Comparison of ENCODE assay signal across 8 mouse cellular contexts in genomic region chr6:34316854-34317771, GRCm38 (mm10). TPM values are rescaled to one million over a fixed set of nuclear protein-coding genes. Genes with fewer than 3 reads are reported as not detected.
DNase-seq lines count a peak whose midpoint lies in the region; ATAC-seq and TF ChIP-seq lines count a peak whose summit lies in the region.

Akr1b3 (minus strand) TSS chr6:34317478.

- under 1% methylated on average over 60 of the region's 60 CpGs for WGBS in forebrain, embryonic 12.5 days
- under 1% methylated on average over 60 of the region's 60 CpGs for WGBS in heart, postnatal 0 days
- WGBS in liver, embryonic 16.5 days (ENCODE audit: insufficient replicate concordance): under 1% methylated on average over 60 of the region's 60 CpGs
- under 1% methylated on average over 60 of the region's 60 CpGs for WGBS in neural tube, embryonic 13.5 days

- TF ChIP-seq POLR2A in testis, adult 2 months (IDR thresholded peaks at IDR 0.05; ENCODE audit: control insufficient read depth, low read depth, low read length): peak; percentile 82

- H3K27ac ChIP-seq in forebrain, embryonic 12.5 days: no peak within 1 kb of the TSS
- H3K27ac ChIP-seq in heart, postnatal 0 days (ENCODE audit: low read depth): peak within 1 kb of the TSS; percentile 89
- 0 out of 2 replicates have a peak within 1 kb of the TSS, but pooled peaks have one; percentile 17 for H3K27ac ChIP-seq in liver, embryonic 16.5 days (ENCODE audit: low read length)
- peak within 1 kb of the TSS; percentile 59; the same call in 1 of the 2 replicates for H3K27ac ChIP-seq in neural tube, embryonic 13.5 days (replicated peaks)
- H3K27ac ChIP-seq in testis, adult 2 months (ENCODE audit: control insufficient read depth, insufficient read depth, low read depth, low read length): peak within 1 kb of the TSS; percentile 89

- H3K9ac ChIP-seq in forebrain, embryonic 12.5 days: peak within 1 kb of the TSS; percentile 71
- peak within 1 kb of the TSS; percentile 64 for H3K9ac ChIP-seq in heart, postnatal 0 days (replicated peaks; ENCODE audit: low read depth, low read length)
- peak within 1 kb of the TSS; percentile 51 for H3K9ac ChIP-seq in liver, embryonic 16.5 days (ENCODE audit: low read depth, low read length)
- peak within 1 kb of the TSS; percentile 72 for H3K9ac ChIP-seq in neural tube, embryonic 13.5 days

- peaks cover 55% of the 10 kb centered on the region for H3K4me1 ChIP-seq in E14TG2a.4 (replicated peaks; ENCODE audit: low read depth, low read length)
- peaks cover 16% of the 10 kb centered on the region for H3K4me1 ChIP-seq in forebrain, embryonic 12.5 days
- H3K4me1 ChIP-seq in heart, postnatal 0 days (ENCODE audit: control insufficient read depth, insufficient read depth): peaks cover 5% of the 10 kb centered on the region; the same call in 1 of the 2 replicates
- H3K4me1 ChIP-seq in liver, embryonic 16.5 days (ENCODE audit: control insufficient read depth, low read depth, low read length): no peaks in the 10 kb centered on the region; the same call in 1 of the 2 replicates
- H3K4me1 ChIP-seq in neural tube, embryonic 13.5 days (replicated peaks): peaks cover 26% of the 10 kb centered on the region
- peaks cover 3% of the 10 kb centered on the region for H3K4me1 ChIP-seq in testis, adult 2 months (ENCODE audit: control insufficient read depth, insufficient read depth, low read length)

- no peaks in the 10 kb centered on the region for H3K9me3 ChIP-seq in E14TG2a.4 (ENCODE audit: low read length)
- no peaks in the 10 kb centered on the region for H3K9me3 ChIP-seq in forebrain, embryonic 12.5 days
- H3K9me3 ChIP-seq in heart, postnatal 0 days (replicated peaks; ENCODE audit: control insufficient read depth, low read length): no peaks in the 10 kb centered on the region
- H3K9me3 ChIP-seq in liver, embryonic 16.5 days (replicated peaks; ENCODE audit: control insufficient read depth, low read length): no peaks in the 10 kb centered on the region
- H3K9me3 ChIP-seq in neural tube, embryonic 13.5 days: no peaks in the 10 kb centered on the region

- DNase-seq in c-Kit-positive CD71-positive TER-119-positive erythroid progenitor cells, embryonic 14.5 days (ENCODE audit: low spot score): peak; percentile 82
- peak; percentile 99 for DNase-seq in heart, postnatal 0 days (ENCODE audit: low spot score)
- peak; percentile 90 to 95 for DNase-seq in kidney, postnatal 4 days

- peak within 1 kb of the TSS; percentile 91 for H3K4me2 ChIP-seq in forebrain, embryonic 12.5 days
- H3K4me2 ChIP-seq in heart, postnatal 0 days (ENCODE audit: low read depth, low read length): peak within 1 kb of the TSS; percentile 68
- peak within 1 kb of the TSS; percentile 77 for H3K4me2 ChIP-seq in liver, embryonic 16.5 days (ENCODE audit: low read depth, low read length)
- H3K4me2 ChIP-seq in neural tube, embryonic 13.5 days: peak within 1 kb of the TSS; percentile 73

- peaks cover 15% of the 10 kb centered on the region for H3K27me3 ChIP-seq in E14TG2a.4 (ENCODE audit: insufficient read depth, low read length)
- H3K27me3 ChIP-seq in forebrain, embryonic 12.5 days: no peaks in the 10 kb centered on the region
- H3K27me3 ChIP-seq in heart, postnatal 0 days (ENCODE audit: control insufficient read depth, insufficient read depth, low read length): no peaks in the 10 kb centered on the region
- H3K27me3 ChIP-seq in liver, embryonic 16.5 days (ENCODE audit: control insufficient read depth, insufficient read depth, low read depth, low read length): no peaks in the 10 kb centered on the region
- H3K27me3 ChIP-seq in neural tube, embryonic 13.5 days: no peaks in the 10 kb centered on the region
- no peaks in the 10 kb centered on the region for H3K27me3 ChIP-seq in testis, adult 2 months (ENCODE audit: control insufficient read depth, insufficient read depth, low read length)

- no peak for TF ChIP-seq CTCF in E14TG2a.4 (conservative IDR thresholded peaks at IDR 0.05; ENCODE audit: low read length)
- TF ChIP-seq CTCF in heart, postnatal 0 days (IDR thresholded peaks at IDR 0.05; ENCODE audit: low read depth): peak; percentile 39
- TF ChIP-seq CTCF in testis, adult 2 months (IDR thresholded peaks at IDR 0.05; ENCODE audit: control insufficient read depth, insufficient read depth, insufficient replicate concordance, low read depth, low read length): no peak

- TF ChIP-seq EP300 in heart, postnatal 0 days (IDR thresholded peaks at IDR 0.05; ENCODE audit: low read depth): no peak

- peak within 1 kb of the TSS; percentile 89 for H3K4me3 ChIP-seq in E14TG2a.4 (replicated peaks; ENCODE audit: low read length)
- H3K4me3 ChIP-seq in forebrain, embryonic 12.5 days (replicated peaks): peak within 1 kb of the TSS; percentile 75
- peak within 1 kb of the TSS; percentile 58 for H3K4me3 ChIP-seq in heart, postnatal 0 days (ENCODE audit: low read depth, low read length)
- peak within 1 kb of the TSS; percentile 75 for H3K4me3 ChIP-seq in liver, embryonic 16.5 days (ENCODE audit: low read depth, low read length)
- peak within 1 kb of the TSS; percentile 57 for H3K4me3 ChIP-seq in neural tube, embryonic 13.5 days
- H3K4me3 ChIP-seq in testis, adult 2 months (ENCODE audit: control insufficient read depth, low read depth, low read length): peak within 1 kb of the TSS; percentile 90

- peaks cover 40% of the 10 kb centered on the region for H3K36me3 ChIP-seq in E14TG2a.4 (ENCODE audit: insufficient read depth, low read length)
- H3K36me3 ChIP-seq in forebrain, embryonic 12.5 days (replicated peaks): 0 out of 2 replicates have a peak, but pooled peaks cover 2% of the 10 kb centered on the region
- H3K36me3 ChIP-seq in heart, postnatal 0 days (replicated peaks; ENCODE audit: control insufficient read depth, insufficient read depth, low read length): peaks cover 2% of the 10 kb centered on the region; the same call in 1 of the 2 replicates
- no peaks in the 10 kb centered on the region for H3K36me3 ChIP-seq in liver, embryonic 16.5 days (ENCODE audit: control insufficient read depth, insufficient read depth)
- 0 out of 2 replicates have a peak, but pooled peaks cover 3% of the 10 kb centered on the region for H3K36me3 ChIP-seq in neural tube, embryonic 13.5 days
- H3K36me3 ChIP-seq in testis, adult 2 months (ENCODE audit: control insufficient read depth, insufficient read depth, low read length): no peaks in the 10 kb centered on the region

- ATAC-seq in forebrain, embryonic 12.5 days (ENCODE audit: low FRiP score): peak; percentile 100
- peak; percentile 100 for ATAC-seq in heart, postnatal 0 days (ENCODE audit: insufficient read depth, low read depth)
- ATAC-seq in liver, embryonic 16.5 days (ENCODE audit: low read depth): peak; percentile 95
- ATAC-seq in neural tube, embryonic 13.5 days (ENCODE audit: low read depth): peak; percentile 100

RNA-seq across cellular contexts. Expression of gene Akr1b3, which starts in this region (rescaled TPM):
- 135 and 136 TPM in 2 replicates for polyA plus RNA-seq in forebrain, embryonic 12.5 days (2016; fragmentation: Nextera tagmentation; extraction: Ambion mirVana)
- total RNA-seq in heart, postnatal 0 days (2014; rRNA removed; ENCODE audit: low replicate concordance): 142 and 175 TPM in 2 replicates
- polyA plus RNA-seq in heart, postnatal 0 days (2015; fragmentation: Nextera tagmentation; extraction: Ambion mirVana): 163 and 165 TPM in 2 replicates
- 32.6 and 33.7 TPM in 2 replicates for polyA plus RNA-seq in liver, embryonic 16.5 days (2015; fragmentation: Nextera tagmentation; extraction: Ambion mirVana)
- 103 and 109 TPM in 2 replicates for polyA plus RNA-seq in neural tube, embryonic 13.5 days (2015; fragmentation: Nextera tagmentation; extraction: Ambion mirVana)
- polyA plus RNA-seq in testis, adult 2 months (2012; rRNA removed): 233 and 258 TPM in 2 replicates
